Comparison of ENCODE assay signal across 22 mouse cellular contexts in genomic region chr13:19824071-19824470, GRCm38 (mm10). TPM values are rescaled to one million over a fixed set of nuclear protein-coding genes. Genes with fewer than 3 reads are reported as not detected.
A peak's percentile ranks its signal among the peaks of the same experiment; 100 is the strongest.
DNase-seq lines count a peak whose midpoint lies in the region; ATAC-seq and TF ChIP-seq lines count a peak whose summit lies in the region.
"Had no signal": no experiment of that assay in that cellular context is flagged by ENCODE, and none has a peak within 500 bp of the region (broad histone marks: within the 10 kb centered on the region; RNA-seq: fewer than 3 reads in every experiment).

Gene Gpr141, minus strand, starts transcription at chr13:19824257.

- peak within 1 kb of the TSS; percentile 21 for H3K4me3 ChIP-seq in liver, postnatal 0 days (ENCODE audit: low read depth, low read length)
- H3K4me3 ChIP-seq in liver, embryonic 11.5 days (ENCODE audit: low read depth, low read length), result no peak within 1 kb of the TSS
- H3K4me3 ChIP-seq in bone marrow macrophage, adult 2 months (ENCODE audit: insufficient read depth, low read length), result no peak within 1 kb of the TSS
- H3K4me3 ChIP-seq in macrophage (ENCODE audit: inconsistent target), result peak within 1 kb of the TSS; percentile 22
- H3K4me3 ChIP-seq: embryonic facial prominence, embryonic 10.5 days; forebrain, embryonic 12.5 days; hindbrain, embryonic 12.5 days; left cerebral cortex, adult 2 months; lung, embryonic 15.5 days had no signal

- peaks cover 52% of the 10 kb centered on the region for H3K79me2 ChIP-seq in macrophage (ENCODE audit: inconsistent target)

- no peak within 1 kb of the TSS; the same call in 1 of the 2 replicates for H3K4me2 ChIP-seq in liver, postnatal 0 days (ENCODE audit: low read depth, low read length)
- no peak within 1 kb of the TSS for H3K4me2 ChIP-seq in liver, embryonic 11.5 days
- H3K4me2 ChIP-seq: forebrain, embryonic 12.5 days; hindbrain, embryonic 12.5 days; lung, embryonic 15.5 days had no signal

- no peak within 1 kb of the TSS for H3K9ac ChIP-seq in liver, postnatal 0 days (replicated peaks)
- no peak within 1 kb of the TSS for H3K9ac ChIP-seq in liver, embryonic 11.5 days (ENCODE audit: low read depth, low read length)
- H3K9ac ChIP-seq: forebrain, embryonic 12.5 days; hindbrain, embryonic 12.5 days; lung, embryonic 15.5 days had no signal

- H3K36me3 ChIP-seq in liver, postnatal 0 days (replicated peaks; ENCODE audit: insufficient read depth, low read length), result no peaks in the 10 kb centered on the region
- no peaks in the 10 kb centered on the region for H3K36me3 ChIP-seq in liver, embryonic 11.5 days (ENCODE audit: control insufficient read depth, insufficient read depth, low read length)
- no peaks in the 10 kb centered on the region for H3K36me3 ChIP-seq in macrophage (ENCODE audit: inconsistent target)
- H3K36me3 ChIP-seq: embryonic facial prominence, embryonic 10.5 days; forebrain, embryonic 12.5 days; hindbrain, embryonic 12.5 days; lung, embryonic 15.5 days had no signal

- TF ChIP-seq POLR2A in bone marrow macrophage, adult 2 months (IDR thresholded peaks at IDR 0.05; ENCODE audit: borderline replicate concordance, low read depth, low read length), result no peak

- TF ChIP-seq EP300 in liver, postnatal 0 days (IDR thresholded peaks at IDR 0.05; ENCODE audit: low read depth), result no peak

- 40% methylated on average over 3 of the region's 3 CpGs for WGBS in liver, postnatal 0 days (ENCODE audit: insufficient replicate concordance)
- 26% methylated on average over 3 of the region's 3 CpGs for WGBS in liver, embryonic 11.5 days
- 0% methylated on average over 3 of the region's 3 CpGs for WGBS in macrophage (ENCODE audit: missing documents)

- no peak for DNase-seq in liver, postnatal 0 days
- no peak for DNase-seq in liver, embryonic 11.5 days (ENCODE audit: low spot score)
- DNase-seq in kidney, adult 18-20 months, result no peak
- DNase-seq in heart, adult 18-20 months, result no peak
- DNase-seq: adrenal gland, adult 8-10 months; cerebellum, adult 18-20 months; cerebellum, postnatal 36 days; gastrocnemius, postnatal 10 days; kidney, adult 8-10 months; kidney, postnatal 25 days; left cerebral cortex, postnatal 4 days; thymus, postnatal 25 days had no signal

- ATAC-seq in liver, postnatal 0 days, result no peak
- ATAC-seq in liver, embryonic 11.5 days (replicated peaks; ENCODE audit: low FRiP score), result no peak
- no peak for ATAC-seq in inflammation-experienced regulatory T-cells, adult 6 months

- H3K27ac ChIP-seq in liver, postnatal 0 days (ENCODE audit: low read depth), result no peak within 1 kb of the TSS
- H3K27ac ChIP-seq in liver, embryonic 11.5 days (ENCODE audit: low read depth, low read length), result no peak within 1 kb of the TSS
- 0 out of 2 replicates have a peak within 1 kb of the TSS, but pooled peaks have one; percentile 27 for H3K27ac ChIP-seq in bone marrow macrophage, adult 2 months (ENCODE audit: insufficient read depth, low read depth, low read length)
- peak within 1 kb of the TSS; percentile 56 for H3K27ac ChIP-seq in macrophage
- H3K27ac ChIP-seq: embryonic facial prominence, embryonic 10.5 days; forebrain, embryonic 12.5 days; hindbrain, embryonic 12.5 days; left cerebral cortex, adult 2 months; lung, embryonic 15.5 days had no signal

- no peaks in the 10 kb centered on the region for H3K4me1 ChIP-seq in liver, postnatal 0 days (ENCODE audit: insufficient read depth)
- H3K4me1 ChIP-seq in liver, embryonic 11.5 days (replicated peaks; ENCODE audit: control insufficient read depth, insufficient read depth, low read length), result no peaks in the 10 kb centered on the region
- peaks cover 18% of the 10 kb centered on the region for H3K4me1 ChIP-seq in bone marrow macrophage, adult 2 months (ENCODE audit: control insufficient read depth, insufficient read depth, low read length)
- H3K4me1 ChIP-seq: embryonic facial prominence, embryonic 10.5 days; forebrain, embryonic 12.5 days; hindbrain, embryonic 12.5 days; lung, embryonic 15.5 days had no signal

- no peak for TF ChIP-seq CTCF in liver, postnatal 0 days (IDR thresholded peaks at IDR 0.05; ENCODE audit: low read depth)
- no peak for TF ChIP-seq CTCF in bone marrow macrophage, adult 2 months (IDR thresholded peaks at IDR 0.05; ENCODE audit: low read depth, low read length)

- no peaks in the 10 kb centered on the region for H3K27me3 ChIP-seq in liver, postnatal 0 days (ENCODE audit: insufficient read depth, low read length)
- no peaks in the 10 kb centered on the region for H3K27me3 ChIP-seq in liver, embryonic 11.5 days (replicated peaks; ENCODE audit: control insufficient read depth, insufficient read depth, low read length)
- H3K27me3 ChIP-seq: forebrain, embryonic 12.5 days; hindbrain, embryonic 12.5 days; lung, embryonic 15.5 days had no signal

- H3K9me3 ChIP-seq in liver, postnatal 0 days (ENCODE audit: low read length), result no peaks in the 10 kb centered on the region
- no peaks in the 10 kb centered on the region for H3K9me3 ChIP-seq in liver, embryonic 11.5 days (ENCODE audit: control insufficient read depth, low read length)
- H3K9me3 ChIP-seq: embryonic facial prominence, embryonic 10.5 days; forebrain, embryonic 12.5 days; hindbrain, embryonic 12.5 days; lung, embryonic 15.5 days had no signal

RNA-seq across cellular contexts. Expression of gene Gpr141, which starts in this region (rescaled TPM):
- polyA plus RNA-seq in liver, postnatal 0 days (2015; fragmentation: Nextera tagmentation; extraction: Ambion mirVana), result 3.2 and 3.5 TPM in 2 replicates
- 1.1 and 1.2 TPM in 2 replicates for polyA plus RNA-seq in liver, embryonic 11.5 days (2014; fragmentation: Nextera tagmentation; extraction: Ambion mirVana)
- polyA plus RNA-seq in bone marrow macrophage, adult 2 months (2012; ENCODE audit: insufficient read depth, insufficient read length, missing spikeins), result 58.4 and 61.8 TPM in 2 replicates
- total RNA-seq in macrophage (2018; cell fraction: chromatin; rRNA removed), result 100 to 1,000 TPM in 1 of 26 experiments, 10 to 100 TPM in 18, 1 to 10 TPM in 7; 1.5 to 109 (median 26.5) TPM
- total RNA-seq in macrophage (2018; cell fraction: cytosol; rRNA removed), result 10 to 100 TPM in 24 of 26 experiments, 1 to 10 TPM in 2; 5.8 to 49.4 (median 21.0) TPM
- 100 to 1,000 TPM in 7 of 26 experiments, 10 to 100 TPM in 18, 1 to 10 TPM in 1; 9.6 to 150 (median 48.3) TPM for total RNA-seq in macrophage (2018; cell fraction: nucleus; rRNA removed)
- 5.4 to 21.8 TPM (median 6.4 TPM) in 3 replicates for polyA plus RNA-seq in macrophage (2018)
- under 1 TPM in 1 of 3 experiments, not detected in 2; 0.91 TPM for polyA plus RNA-seq in inflammation-experienced regulatory T-cells, adult 6 months (2017; shearing (Covaris generic))
- under 1 TPM in 1 of 2 experiments, not detected in 1; 0.31 TPM for total RNA-seq in heart, adult 18-20 months (2021)
- total RNA-seq: layer of hippocampus, adult 8-10 months; left cerebral cortex, adult 2 months had no signal
- polyA plus RNA-seq: forebrain, embryonic 12.5 days; hindbrain, embryonic 12.5 days; neural tube, embryonic 11.5 days had no signal

Comparison
In these comparisons a context has a peak if more than half of its experiments do, and no peak if none do; other contexts are left out.
1. H3K4me3 ChIP-seq: peak in liver, postnatal 0 days (single experiment) and macrophage (single experiment); none in liver, embryonic 11.5 days (single experiment) and bone marrow macrophage, adult 2 months (single experiment).
2. H3K27ac ChIP-seq: peak in bone marrow macrophage, adult 2 months (single experiment) and macrophage (single experiment); none in liver, postnatal 0 days (single experiment) and liver, embryonic 11.5 days (single experiment).